Mouse (Mus musculus): ENCODE data around the gene Rps9. TPM values are rescaled to one million over a fixed set of nuclear protein-coding genes. Genes with fewer than 3 reads are reported as not detected.

Rps9 gene
- total and polyA plus RNA-seq, 2 experiments from 2014 or later, result 807 to 1,013 TPM

Small RNAs within 50 kb of the gene (microRNA-seq; reads per million reads assigned to microRNA genes)
- gene Mir3572, result 3.1 to 4.5 reads per million in 2 experiments

Other genes with a start within 250 kb of the Rps9 start
- 0.10 TPM in 1 of 2 replicates, not detected in the other for gene Tarm1, start 201.4 kb upstream of the Rps9 start, total RNA-seq (2014; rRNA removed)
- gene Tarm1, start 201.4 kb upstream of the Rps9 start, polyA plus RNA-seq (2015; fragmentation: Nextera tagmentation; extraction: Ambion mirVana), result 0.10 TPM in 1 of 2 replicates, not detected in the other
- 0.43 and 0.69 TPM in 2 replicates for gene Oscar, start 87.8 kb upstream of the Rps9 start, total RNA-seq (2014; rRNA removed)
- 0.42 and 0.48 TPM in 2 replicates for gene Oscar, start 87.8 kb upstream of the Rps9 start, polyA plus RNA-seq (2015; fragmentation: Nextera tagmentation; extraction: Ambion mirVana)
- gene Ndufa3, start 86.6 kb upstream of the Rps9 start, total RNA-seq (2014; rRNA removed), result 191 and 258 TPM in 2 replicates
- 464 and 597 TPM in 2 replicates for gene Ndufa3, start 86.6 kb upstream of the Rps9 start, polyA plus RNA-seq (2015; fragmentation: Nextera tagmentation; extraction: Ambion mirVana)
- 27.1 and 37.5 TPM in 2 replicates for gene Tfpt, start 74.1 kb upstream of the Rps9 start, total RNA-seq (2014; rRNA removed)
- 34.2 and 39.3 TPM in 2 replicates for gene Tfpt, start 74.1 kb upstream of the Rps9 start, polyA plus RNA-seq (2015; fragmentation: Nextera tagmentation; extraction: Ambion mirVana)
- 62.6 and 63.5 TPM in 2 replicates for gene Prpf31, start 74.0 kb upstream of the Rps9 start, total RNA-seq (2014; rRNA removed)
- 66.3 and 77.8 TPM in 2 replicates for gene Prpf31, start 74.0 kb upstream of the Rps9 start, polyA plus RNA-seq (2015; fragmentation: Nextera tagmentation; extraction: Ambion mirVana)
- 13.1 and 19.8 TPM in 2 replicates for gene Cnot3, start 58.7 kb upstream of the Rps9 start, total RNA-seq (2014; rRNA removed)
- gene Cnot3, start 58.7 kb upstream of the Rps9 start, polyA plus RNA-seq (2015; fragmentation: Nextera tagmentation; extraction: Ambion mirVana), result 26.7 and 35.4 TPM in 2 replicates
- gene Leng1, start 38.2 kb upstream of the Rps9 start, total RNA-seq (2014; rRNA removed), result 5.2 and 6.6 TPM in 2 replicates
- gene Leng1, start 38.2 kb upstream of the Rps9 start, polyA plus RNA-seq (2015; fragmentation: Nextera tagmentation; extraction: Ambion mirVana), result 10.3 and 10.4 TPM in 2 replicates
- gene Tmc4, start 26.4 kb upstream of the Rps9 start, total RNA-seq (2014; rRNA removed), result 3.1 and 3.5 TPM in 2 replicates
- 0.93 and 2.0 TPM in 2 replicates for gene Tmc4, start 26.4 kb upstream of the Rps9 start, polyA plus RNA-seq (2015; fragmentation: Nextera tagmentation; extraction: Ambion mirVana)
- 291 and 292 TPM in 2 replicates for gene Tsen34, start 11.1 kb upstream of the Rps9 start, total RNA-seq (2014; rRNA removed)
- gene Tsen34, start 11.1 kb upstream of the Rps9 start, polyA plus RNA-seq (2015; fragmentation: Nextera tagmentation; extraction: Ambion mirVana), result 259 and 282 TPM in 2 replicates
- gene Mboat7, start 10.5 kb upstream of the Rps9 start, total RNA-seq (2014; rRNA removed), result 112 and 165 TPM in 2 replicates
- 81.8 and 107 TPM in 2 replicates for gene Mboat7, start 10.5 kb upstream of the Rps9 start, polyA plus RNA-seq (2015; fragmentation: Nextera tagmentation; extraction: Ambion mirVana)
- gene Pirb, start 16.4 kb downstream of the Rps9 start, total RNA-seq (2014; rRNA removed), result 0.48 and 0.54 TPM in 2 replicates
- gene Pirb, start 16.4 kb downstream of the Rps9 start, polyA plus RNA-seq (2015; fragmentation: Nextera tagmentation; extraction: Ambion mirVana), result 0.24 and 0.25 TPM in 2 replicates
- not detected in 2 replicates for gene Gm15448, start 121.7 kb downstream of the Rps9 start, total RNA-seq (2014; rRNA removed)
- not detected in 2 replicates for gene Gm15448, start 121.7 kb downstream of the Rps9 start, polyA plus RNA-seq (2015; fragmentation: Nextera tagmentation; extraction: Ambion mirVana)
- gene Pira2, start 141.1 kb downstream of the Rps9 start, total RNA-seq (2014; rRNA removed), result not detected in 2 replicates
- gene Pira2, start 141.1 kb downstream of the Rps9 start, polyA plus RNA-seq (2015; fragmentation: Nextera tagmentation; extraction: Ambion mirVana), result 0.09 TPM in 1 of 2 replicates, not detected in the other
- 0.15 and 0.24 TPM in 2 replicates for gene Gm14548, start 194.1 kb downstream of the Rps9 start, total RNA-seq (2014; rRNA removed)
- gene Gm14548, start 194.1 kb downstream of the Rps9 start, polyA plus RNA-seq (2015; fragmentation: Nextera tagmentation; extraction: Ambion mirVana), result 0.08 TPM in 1 of 2 replicates, not detected in the other
- 0.43 TPM in 1 of 2 replicates, not detected in the other for gene Lilra6, start 211.5 kb downstream of the Rps9 start, total RNA-seq (2014; rRNA removed)
- not detected in 2 replicates for gene Lilra6, start 211.5 kb downstream of the Rps9 start, polyA plus RNA-seq (2015; fragmentation: Nextera tagmentation; extraction: Ambion mirVana)